Mouse (Mus musculus) colon, adult 2 months (tissue): ENCODE results near the gene Gale. TPM values are rescaled to one million over a fixed set of nuclear protein-coding genes. Genes with fewer than 3 reads are reported as not detected.

Experiments
- polyA plus RNA-seq: library from polyadenylated mRNA; depleted of rRNA; stranded (reverse); fragments of >200 nt; gene quantifications from 2 replicates; pipeline ENCODE4 v1.2.3, GENCODE M21; 2012; rRNA removed

Gale gene
- polyA plus RNA-seq: 356 and 461 TPM in 2 replicates

DNA sequence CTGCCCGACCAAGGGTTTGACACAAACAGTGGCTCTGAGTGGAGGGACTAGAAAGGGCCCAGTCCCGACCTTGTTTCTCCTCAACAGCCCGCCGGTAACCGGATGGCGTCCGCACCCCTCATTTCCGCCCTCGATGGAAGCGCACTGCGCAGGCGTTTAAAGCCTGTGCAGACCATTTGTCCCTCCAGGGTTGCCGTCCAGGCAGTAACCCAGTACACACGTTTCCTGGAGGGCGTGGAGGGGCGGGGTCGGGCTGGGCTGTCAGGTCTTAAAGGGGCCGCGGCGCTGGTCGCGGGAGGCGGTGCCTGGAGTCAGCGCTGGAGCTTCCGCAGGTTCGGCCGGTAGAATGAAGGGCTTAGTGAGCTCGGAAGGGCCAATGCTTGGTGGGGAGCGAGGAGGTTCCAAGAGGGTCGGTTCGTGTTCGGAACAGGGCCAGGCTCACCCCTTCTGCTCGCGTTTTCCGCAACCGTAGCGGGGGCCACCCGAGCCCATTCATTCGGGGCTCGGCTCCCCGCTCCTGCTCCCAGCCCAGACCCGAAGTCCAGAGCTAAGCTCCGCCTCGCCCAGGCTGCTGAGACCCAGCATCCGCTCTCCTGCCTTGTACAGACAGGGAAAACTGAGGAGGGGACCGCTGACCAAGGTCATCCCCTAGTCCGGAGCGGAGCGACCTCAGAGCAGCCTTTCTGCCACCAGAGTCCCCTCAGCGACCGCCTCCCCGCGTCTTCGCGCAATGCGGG is at the start of gene Gale:
TSS of gene Gale (plus strand) at position 271 of the 737 bp plus-strand sequence.

DNA sequence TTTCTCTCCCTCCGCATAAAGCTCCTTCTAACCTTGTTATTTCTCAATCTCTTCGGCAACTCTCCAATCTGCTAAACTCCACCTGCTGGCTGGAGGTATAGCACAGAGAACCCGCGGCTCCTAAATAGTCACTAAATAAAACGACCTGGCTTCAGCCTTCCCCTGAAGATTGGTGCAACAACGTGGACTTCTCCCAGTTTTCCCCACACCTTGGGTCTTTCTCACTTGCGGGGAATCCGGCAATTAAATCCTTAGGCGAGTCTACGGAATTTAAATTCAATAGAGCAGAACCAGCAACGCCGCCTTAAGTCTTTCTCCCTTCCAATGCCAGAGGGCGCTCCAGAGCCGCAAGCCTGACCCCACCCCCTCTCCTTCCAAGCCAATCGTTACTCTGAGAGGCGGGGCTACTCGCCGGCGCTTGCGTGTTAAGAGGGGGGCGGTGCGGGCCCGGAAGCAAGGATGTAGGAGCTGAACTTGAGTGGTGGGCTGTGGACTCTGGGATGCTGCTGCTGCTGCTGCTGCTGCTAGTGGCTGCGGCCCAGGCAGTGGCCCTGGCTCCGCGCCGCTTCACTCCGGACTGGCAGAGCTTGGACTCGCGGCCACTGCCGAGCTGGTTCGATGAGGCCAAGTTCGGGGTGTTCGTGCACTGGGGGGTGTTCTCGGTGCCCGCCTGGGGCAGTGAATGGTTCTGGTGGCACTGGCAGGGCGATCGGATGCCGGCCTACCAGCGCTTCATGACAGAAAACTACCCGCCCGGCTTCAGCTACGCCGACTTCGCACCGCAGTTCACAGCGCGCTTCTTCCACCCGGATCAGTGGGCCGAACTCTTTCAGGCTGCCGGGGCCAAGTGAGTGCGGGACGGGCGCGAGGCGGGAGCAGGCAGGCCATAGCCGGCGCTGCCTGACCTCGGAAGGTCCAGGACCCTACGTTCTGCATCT is 43.0 kb upstream of the Gale start, which contains the start of gene Fuca1:
TSS of gene Fuca1 (plus strand) at position 432 of the 938 bp plus-strand sequence.

DNA sequence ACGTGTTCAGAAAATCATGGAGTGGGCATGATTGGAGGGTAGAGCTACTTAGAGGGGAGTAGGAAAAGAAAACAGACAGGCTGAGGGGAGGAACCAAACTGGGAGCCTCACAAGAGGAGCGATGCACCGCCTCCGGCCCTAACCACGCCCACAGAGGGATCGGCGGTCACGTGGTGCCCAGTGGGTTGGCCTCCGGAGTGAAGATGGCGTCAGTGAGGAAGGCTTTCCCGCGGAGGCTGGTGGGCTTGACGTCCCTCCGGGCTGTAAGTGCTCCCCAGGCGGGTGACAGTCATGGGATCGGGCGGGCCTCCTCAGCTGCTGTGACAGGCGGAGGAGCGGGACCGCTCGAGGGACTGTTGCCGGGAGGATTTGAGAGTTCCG is 17.3 kb upstream of the Gale start, which contains the start of gene Hmgcl:
TSS of gene Hmgcl (plus strand) at position 171 of the 381 bp plus-strand sequence.

DNA sequence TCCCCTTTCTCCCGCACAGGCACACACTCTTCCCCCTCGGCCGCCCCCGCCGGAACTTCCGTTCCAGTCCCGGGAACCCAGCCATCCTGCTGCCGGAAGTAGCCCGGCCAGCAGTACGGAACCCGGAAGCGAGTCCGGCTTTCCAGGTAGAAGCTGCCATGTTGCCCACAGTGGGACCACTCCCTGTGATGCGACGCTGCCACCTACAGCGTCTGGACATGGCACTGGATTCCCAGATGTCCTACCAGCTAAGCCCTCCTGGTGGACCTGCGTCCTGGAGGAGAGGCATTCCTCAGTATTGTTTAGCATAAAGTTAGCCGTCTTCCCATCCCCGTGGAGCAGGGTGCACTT is 9.0 kb downstream of the Gale start, which contains the start of gene Lypla2:
TSS of gene Lypla2 (minus strand) at position 71 of the 351 bp plus-strand sequence.

DNA sequence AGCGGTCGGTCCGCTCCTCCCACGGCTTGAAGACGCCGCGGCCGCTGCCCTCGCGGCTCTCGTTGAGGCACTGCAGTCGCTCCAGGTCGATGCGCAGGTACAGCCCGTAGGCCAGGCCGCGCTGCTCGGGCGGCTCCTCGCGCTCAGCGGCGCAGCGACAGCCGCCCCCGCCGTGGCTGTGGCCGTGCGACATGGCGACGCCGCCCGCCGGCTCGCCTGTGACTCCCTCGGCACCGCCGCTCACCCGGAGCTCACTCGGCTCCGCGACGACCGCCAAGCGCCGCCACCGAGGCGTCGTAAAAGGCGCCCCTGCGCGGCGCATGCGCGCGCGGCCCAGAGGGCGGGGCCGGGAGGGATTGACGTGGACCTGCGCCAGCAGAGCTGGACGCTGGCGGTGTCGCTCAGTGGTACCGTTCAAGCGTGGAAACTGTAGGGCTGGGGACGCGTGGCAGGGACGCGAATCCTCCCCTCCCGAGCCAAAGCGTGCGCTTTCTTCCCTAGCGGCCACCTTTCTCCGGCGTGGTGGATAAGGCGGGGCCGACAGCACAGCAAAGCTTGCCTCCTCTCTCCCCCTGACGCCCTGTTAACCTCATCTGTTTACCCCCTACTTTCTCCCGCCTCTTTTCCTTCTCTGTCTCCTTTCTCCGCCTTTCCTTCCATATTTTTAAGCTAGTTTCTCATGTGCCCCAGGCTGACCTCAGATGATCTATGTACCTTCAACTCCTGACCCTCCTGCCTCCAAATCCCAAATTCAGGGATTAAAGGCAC is 23.6 kb downstream of the Gale start, which contains the start of gene Pithd1:
TSS of gene Pithd1 (minus strand) at position 322 of the 768 bp plus-strand sequence.

Other genes starting within 250 kb of the Gale start
- 45.9 and 60.2 TPM in 2 replicates for gene Il22ra1, start 235.6 kb upstream of the Gale start, polyA plus RNA-seq
- 0.69 and 0.71 TPM in 2 replicates for gene Myom3, start 204.0 kb upstream of the Gale start, polyA plus RNA-seq
- 57.4 and 111 TPM in 2 replicates for gene Srsf10, start 108.0 kb upstream of the Gale start, polyA plus RNA-seq
- gene Pnrc2, start 89.9 kb upstream of the Gale start, polyA plus RNA-seq: 11.0 and 13.8 TPM in 2 replicates
- 1.0 and 1.1 TPM in 2 replicates for gene Cnr2, start 68.3 kb upstream of the Gale start, polyA plus RNA-seq
- 184 and 185 TPM in 2 replicates for gene Fuca1, start 43.0 kb upstream of the Gale start, polyA plus RNA-seq
- 102 and 115 TPM in 2 replicates for gene Hmgcl, start 17.3 kb upstream of the Gale start, polyA plus RNA-seq
- gene Lypla2, start 8.9 kb downstream of the Gale start, polyA plus RNA-seq: 261 and 282 TPM in 2 replicates
- 89.3 and 109 TPM in 2 replicates for gene Pithd1, start 23.5 kb downstream of the Gale start, polyA plus RNA-seq
- gene Eloa, start 58.0 kb downstream of the Gale start, polyA plus RNA-seq: 6.6 and 8.8 TPM in 2 replicates
- 249 and 272 TPM in 2 replicates for gene Rpl11, start 89.7 kb downstream of the Gale start, polyA plus RNA-seq
- 278 and 391 TPM in 2 replicates for gene Id3, start 179.8 kb downstream of the Gale start, polyA plus RNA-seq
- gene E2f2, start 208.7 kb downstream of the Gale start, polyA plus RNA-seq: 9.4 and 11.1 TPM in 2 replicates
- gene Asap3, start 242.6 kb downstream of the Gale start, polyA plus RNA-seq: 3.8 and 4.0 TPM in 2 replicates